Mouse (Mus musculus): ENCODE data around the gene Hoxc11. TPM values are rescaled to one million over a fixed set of nuclear protein-coding genes. Genes with fewer than 3 reads are reported as not detected.

The Hoxc11 gene
- not detected for total RNA-seq (2022)

DNA sequence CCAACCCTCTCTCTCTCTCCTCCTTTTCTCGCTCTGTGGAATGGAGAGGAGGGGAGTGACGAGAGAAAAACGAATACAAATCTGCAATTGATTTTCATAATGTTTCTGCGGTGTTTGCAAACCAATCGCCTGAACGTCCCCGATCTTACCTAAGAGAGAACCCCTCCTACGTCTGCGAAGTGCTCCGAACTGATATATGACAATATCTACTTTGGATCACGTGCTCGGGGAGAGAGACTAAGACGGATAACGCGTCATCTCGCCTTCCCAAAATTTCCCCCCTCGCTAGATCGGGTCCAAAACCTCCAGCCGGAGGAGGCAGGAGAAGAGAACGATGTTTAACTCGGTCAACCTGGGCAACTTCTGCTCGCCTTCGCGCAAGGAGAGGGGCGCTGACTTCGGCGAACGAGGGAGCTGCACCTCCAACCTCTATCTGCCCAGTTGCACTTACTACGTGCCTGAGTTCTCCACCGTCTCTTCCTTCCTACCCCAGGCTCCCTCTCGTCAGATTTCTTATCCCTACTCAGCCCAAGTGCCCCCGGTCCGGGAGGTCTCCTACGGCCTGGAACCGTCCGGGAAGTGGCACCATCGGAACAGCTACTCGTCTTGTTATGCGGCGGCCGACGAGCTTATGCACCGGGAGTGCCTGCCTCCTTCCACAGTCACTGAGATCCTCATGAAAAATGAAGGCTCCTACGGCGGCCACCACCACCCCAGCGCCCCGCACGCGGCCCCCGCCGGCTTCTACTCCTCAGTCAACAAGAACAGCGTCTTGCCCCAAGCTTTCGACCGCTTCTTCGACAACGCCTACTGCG is at the start of gene Hoxc11:
Gene Hoxc11 (plus strand): TSS at position 236 of the 815 bp plus-strand sequence.
- no peak for DNase-seq (ENCODE audit: low spot score in 2 of 2)

DNA sequence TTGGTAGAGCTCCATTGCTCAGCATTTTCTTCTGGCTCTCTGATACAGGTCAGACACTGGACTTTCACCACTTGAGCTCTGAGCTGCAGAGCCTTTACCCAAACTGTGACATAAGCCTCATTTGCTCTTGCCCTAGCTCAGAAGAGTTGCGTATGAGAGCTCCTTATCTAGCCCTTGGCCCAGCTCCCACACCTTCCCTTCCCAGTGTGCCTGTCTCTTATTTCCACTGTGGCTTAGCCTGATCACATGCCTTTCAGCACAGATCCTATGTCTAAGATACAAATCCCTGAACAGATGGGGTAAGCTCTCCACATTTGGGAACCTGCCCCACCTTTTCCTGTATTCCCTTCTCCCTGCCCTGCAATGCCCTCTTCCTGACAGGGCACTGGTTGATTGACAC is 49.3 kb upstream of the Hoxc11 start:
- DNase-seq (ENCODE audit: low spot score in 2 of 2): no peak

DNA sequence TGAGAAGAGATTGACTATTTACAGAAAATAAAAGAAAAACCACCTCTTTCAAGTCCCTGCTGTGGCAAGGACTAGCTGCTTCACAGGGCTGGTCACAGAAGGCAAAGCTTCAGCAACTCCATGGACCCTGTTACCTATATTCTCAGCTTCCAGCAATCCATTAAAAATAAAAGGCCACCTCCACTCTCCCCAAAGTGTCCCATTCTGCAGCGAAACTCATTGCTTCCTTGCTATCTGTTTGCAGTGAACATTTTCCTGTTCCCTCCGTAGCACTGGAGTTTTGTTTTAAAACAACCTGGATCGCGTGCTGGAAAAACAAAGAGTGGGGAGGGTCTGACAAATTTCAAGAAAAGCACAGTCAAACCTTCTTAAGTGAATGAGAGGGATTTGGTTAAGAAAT is 44.7 kb upstream of the Hoxc11 start:
- no peak for DNase-seq (ENCODE audit: low spot score in 2 of 2)

DNA sequence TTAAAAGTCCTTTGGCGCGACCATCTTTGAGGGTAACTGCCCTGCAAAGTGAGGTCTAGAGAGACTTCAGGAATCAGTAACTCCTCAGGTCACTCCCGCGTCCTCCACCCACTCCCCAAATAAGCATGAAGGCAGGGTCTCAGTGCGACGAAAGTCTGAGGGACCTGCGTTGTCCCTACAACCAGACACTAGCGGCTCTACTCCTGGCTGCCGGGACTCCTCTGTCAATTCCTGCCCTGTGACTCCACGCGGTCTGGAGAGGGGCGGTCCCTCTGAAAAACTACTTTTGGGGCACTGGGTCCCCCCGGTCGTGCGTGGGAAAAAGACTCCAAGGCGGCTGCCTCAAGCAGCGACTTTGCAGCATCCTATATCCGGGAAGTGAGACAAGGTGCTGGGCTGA is 44.2 kb upstream of the Hoxc11 start:
- no peak for DNase-seq (ENCODE audit: low spot score in 2 of 2)

DNA sequence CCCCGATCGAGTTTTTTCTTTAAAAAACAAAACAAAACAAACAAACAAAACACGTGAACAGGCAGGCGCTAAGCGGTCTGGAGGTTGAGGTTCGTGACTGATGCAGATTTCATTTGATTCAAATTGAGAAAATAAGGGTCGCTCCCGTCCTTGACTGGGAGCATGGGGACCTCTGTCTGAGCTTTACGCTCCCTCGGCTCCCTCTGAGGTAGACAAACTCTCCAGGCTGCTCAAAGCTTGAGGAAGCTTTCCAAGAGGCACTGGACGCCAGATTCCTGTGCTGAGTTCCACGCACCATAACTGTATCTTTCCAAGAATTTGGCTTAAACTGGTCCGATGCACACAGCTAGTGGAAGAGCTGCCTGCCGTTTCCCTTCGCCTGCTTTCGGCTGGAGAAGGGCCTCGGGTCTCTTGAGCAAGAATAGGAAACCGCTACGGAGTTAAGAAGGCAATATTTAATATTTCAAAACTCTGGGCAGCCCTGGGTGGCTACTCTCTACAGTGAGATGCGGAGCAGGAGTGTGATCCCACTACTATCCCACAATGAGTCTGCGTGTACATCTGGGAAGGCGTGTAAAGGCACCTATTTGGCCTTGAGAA is 43.6 kb upstream of the Hoxc11 start:
- DNase-seq (ENCODE audit: low spot score in 2 of 2): no peak

DNA sequence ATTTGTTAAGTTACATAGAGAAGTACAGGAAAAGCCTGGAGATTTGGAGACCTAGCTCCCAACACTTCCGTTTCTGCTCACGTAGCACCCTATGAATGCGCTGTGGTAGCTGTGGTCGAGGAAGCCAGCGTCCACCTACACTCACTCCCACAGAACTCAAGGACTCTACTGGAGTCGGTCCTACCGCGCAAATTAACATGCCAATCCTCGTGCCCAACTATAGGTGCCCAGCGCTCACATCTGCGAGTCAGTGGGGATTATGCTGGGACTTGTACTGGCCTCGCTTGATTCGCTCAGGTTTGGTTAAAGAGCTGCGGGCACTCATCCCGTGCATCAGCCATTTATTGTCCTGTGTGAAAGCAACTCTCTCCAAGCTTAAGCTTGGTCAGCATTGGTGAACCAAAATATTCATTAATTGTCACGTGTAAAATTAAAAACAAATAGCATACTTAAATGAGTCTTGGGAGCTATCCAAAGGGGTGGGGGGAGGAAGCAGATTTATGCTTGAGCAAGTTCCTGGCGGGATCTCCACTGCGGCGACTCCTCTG is 41.1 kb upstream of the Hoxc11 start:
- no peak for DNase-seq (ENCODE audit: low spot score in 2 of 2)

DNA sequence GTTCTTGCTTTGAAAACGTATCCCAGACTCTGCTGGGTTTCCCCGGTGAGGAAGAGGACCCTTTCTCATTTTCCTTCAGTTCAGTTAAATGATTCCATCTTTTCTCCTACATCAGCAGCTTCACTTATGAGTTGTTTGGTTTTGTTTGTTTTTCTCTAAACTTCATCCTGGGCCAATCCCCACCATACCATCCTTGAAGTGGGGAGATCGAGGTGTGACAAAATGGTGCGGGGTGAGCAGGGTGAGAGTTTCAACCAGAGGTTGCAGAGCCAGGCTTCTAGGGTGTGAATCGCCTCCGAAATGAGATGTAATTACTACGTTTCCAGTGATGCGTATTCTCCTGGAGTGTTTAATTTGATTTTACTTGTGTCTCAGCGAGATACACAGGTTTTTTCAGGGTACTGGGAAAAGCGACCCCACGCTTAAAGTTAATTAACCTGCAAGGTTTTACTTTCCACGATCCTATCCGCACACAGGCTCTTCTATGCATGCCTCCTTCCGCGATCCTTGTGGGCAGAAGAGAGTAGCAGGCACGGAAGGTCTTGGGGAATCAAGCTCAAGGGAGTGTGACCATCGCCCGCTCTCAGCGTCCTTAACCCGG is 36.2 kb upstream of the Hoxc11 start:
- DNase-seq (ENCODE audit: low spot score in 2 of 2): no peak

DNA sequence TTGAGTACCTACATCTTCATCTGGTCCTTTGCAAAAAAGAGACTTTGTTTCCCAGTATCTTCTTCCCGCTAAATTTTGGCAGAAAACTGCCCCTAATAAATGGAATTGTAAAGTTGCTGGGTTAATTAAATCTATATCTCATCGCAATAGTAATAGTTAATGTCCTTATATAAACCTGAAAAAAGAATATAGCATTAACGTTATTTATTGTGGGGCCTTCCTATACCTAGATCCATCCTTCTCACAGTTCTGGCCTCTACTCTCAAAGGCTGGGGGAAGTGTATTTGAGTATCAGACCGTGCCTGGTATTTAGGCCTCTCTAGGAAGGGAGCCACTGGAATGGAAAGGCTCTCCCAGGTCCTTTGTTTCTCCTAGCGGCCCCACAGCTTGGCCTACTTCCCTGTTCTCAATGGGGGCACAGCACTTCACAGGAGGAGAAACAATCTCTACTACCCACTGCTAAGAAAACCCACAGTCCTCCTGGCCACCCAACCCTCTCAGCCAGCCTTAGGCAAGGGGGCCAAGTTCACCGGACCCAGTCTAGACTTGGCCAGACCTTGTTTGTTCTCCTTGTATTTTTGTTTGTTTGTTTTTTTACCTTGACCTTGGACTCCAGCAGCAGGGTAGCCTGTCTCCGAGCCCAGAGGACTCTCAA is 35.5 kb upstream of the Hoxc11 start:
- no peak for DNase-seq (ENCODE audit: low spot score in 2 of 2)

DNA sequence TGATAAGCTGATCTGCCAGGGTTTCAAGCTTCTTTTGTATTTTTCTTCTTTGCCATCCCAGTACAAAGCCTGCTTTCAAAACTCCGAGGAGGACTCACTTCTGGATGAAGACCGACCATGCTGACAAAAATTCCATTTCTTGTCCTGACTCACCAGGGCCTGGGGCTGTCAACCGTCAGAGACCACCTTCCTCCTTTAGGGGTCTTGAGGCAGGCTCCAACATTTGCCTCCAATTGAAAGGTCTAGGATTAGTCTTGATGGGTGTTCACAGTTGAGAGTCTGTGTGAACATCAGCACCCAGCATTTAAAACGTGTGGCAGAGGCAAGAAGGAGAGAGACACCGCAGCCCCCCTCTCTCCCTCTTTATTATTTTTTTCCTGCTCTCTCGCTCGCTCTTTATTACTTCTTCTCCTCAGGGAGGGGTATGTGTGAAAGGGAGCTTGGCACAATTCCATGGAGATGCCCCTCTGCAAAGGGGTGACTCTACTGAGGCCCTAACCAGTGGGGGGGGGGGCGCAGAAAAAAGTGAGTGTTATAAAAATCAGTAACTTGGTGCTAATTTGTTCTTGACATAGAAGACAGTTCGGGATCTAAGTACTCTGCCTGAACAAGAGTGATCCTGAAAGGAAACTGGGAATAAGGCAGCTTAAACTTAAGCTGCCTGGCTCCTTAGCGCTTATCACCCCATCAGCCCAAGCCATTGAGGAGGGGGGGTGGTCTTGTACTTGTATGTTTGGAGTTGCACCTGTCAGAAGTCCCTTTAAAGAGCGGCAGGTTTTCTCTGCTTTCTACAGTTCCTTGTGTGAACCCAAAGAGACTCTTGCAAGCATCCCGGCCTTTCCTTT is 34.7 kb upstream of the Hoxc11 start:
- no peak for DNase-seq (ENCODE audit: low spot score in 2 of 2)

DNA sequence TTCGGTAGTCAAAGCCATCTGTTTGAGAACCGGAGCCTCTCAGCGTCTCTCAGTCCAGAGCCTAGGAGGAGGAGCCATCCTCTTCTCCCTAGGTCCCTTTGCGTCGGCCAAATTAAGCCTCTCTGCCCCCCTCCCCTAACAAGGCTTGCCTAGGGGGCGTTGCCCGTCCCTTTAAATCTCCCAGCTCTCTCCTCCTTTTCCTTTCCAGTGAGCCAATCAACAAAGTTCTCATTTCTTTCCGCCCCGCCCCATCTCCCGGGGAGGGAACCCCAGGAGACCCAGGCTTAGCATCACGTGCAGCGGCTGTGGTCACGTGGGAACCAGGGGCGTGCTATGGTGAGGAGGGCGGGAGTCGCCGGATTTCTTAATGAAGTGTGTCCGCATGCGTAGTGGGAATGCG is 33.6 kb upstream of the Hoxc11 start:
- DNase-seq (ENCODE audit: low spot score in 2 of 2): no peak

DNA sequence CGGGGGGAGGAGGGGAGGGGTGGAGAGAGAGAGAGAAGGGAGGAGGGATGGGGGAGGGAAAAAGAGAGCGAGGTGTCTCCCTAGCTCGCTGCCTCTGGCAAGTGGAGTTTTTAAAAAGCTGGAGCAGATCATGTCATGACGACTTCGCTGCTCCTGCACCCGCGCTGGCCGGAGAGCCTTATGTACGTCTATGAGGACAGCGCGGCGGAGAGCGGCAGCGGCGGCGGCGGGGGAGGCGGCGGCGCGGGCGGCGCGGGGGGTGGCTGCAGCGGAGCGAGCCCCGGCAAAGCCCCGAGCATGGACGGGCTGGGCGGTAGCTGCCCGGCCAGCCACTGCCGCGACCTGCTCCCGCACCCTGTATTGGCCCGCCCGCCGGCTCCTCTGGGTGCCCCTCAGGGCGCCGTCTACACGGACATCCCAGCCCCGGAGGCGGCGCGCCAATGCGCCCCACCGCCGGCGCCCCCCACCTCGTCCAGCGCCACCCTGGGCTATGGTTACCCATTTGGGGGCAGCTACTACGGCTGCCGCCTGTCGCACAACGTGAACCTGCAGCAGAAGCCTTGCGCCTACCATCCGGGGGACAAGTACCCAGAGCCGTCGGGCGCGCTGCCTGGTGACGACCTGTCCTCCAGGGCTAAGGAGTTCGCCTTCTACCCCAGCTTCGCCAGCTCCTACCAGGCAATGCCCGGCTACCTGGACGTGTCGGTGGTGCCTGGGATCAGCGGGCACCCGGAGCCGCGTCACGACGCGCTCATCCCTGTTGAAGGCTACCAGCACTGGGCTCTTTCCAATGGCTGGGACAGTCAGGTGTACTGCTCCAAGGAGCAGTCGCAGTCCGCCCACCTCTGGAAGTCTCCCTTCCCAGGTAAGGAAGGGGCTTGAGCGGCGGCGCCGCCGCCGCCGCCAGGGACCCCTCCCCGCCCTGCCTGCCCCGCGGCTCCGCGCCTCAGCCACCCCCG is 32.9 kb upstream of the Hoxc11 start, which contains the start of gene Hoxc13:
Gene Hoxc13 (plus strand): TSS at position 51 of the 959 bp plus-strand sequence.
- DNase-seq (ENCODE audit: low spot score in 2 of 2): no peak

DNA sequence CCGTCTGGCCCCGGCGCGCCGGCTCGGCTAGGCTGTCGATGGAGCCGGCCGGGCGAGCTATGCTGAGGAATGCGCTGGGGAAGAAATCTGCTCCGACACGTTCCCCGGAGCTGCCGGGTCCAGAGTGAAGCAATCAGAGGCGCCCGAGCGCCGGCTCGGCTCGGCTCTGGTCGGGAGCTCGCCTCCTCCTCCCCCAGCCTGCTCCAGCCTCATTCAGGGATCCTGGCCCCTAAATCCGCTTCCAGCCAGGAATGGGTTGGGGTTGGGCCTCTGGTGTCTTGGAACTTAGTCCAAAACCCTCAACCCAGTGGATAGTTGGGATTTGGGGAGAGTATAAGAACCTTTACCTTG is 32.2 kb upstream of the Hoxc11 start:
- no peak for DNase-seq (ENCODE audit: low spot score in 2 of 2)

DNA sequence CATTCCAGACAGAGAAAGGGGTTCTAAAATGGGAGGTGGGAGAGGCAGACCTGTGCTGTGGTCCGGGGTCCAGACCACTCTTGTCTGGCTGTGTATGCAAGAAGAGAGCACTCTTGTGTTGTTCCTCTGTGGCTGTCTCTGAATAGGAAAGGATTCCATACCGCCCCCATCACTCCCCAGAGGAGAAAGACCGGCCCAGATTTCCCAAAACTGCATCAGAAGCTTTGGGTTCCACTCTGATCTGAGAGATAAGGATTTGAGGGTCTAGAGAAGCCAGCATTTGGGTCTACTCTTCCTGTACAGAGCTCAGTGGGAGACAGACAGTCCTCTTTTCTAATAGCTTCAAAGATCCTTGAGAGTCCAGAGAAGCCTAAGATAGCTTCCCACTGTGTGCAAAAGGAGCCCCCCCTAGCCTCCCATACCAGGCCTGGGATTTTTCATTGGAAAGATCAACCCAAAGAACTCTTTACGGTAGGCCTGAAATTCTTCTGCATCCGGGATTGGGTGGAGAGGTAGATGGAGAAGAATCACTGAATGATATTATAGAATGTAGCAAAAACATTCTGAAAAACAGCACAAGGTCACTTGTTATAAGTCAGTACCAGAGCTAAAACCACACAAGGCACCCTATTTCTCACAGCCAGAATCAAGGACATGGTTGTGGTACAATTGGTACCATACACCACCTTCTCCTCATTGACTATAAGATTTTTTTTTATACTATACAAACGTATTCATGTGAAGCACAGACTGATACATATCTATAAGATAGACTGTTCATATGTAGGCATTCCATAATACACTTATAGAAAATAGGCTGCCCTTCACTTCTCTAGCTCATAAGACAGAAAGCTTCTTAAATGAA is 31.4 kb upstream of the Hoxc11 start:
- DNase-seq (ENCODE audit: low spot score in 2 of 2): no peak

DNA sequence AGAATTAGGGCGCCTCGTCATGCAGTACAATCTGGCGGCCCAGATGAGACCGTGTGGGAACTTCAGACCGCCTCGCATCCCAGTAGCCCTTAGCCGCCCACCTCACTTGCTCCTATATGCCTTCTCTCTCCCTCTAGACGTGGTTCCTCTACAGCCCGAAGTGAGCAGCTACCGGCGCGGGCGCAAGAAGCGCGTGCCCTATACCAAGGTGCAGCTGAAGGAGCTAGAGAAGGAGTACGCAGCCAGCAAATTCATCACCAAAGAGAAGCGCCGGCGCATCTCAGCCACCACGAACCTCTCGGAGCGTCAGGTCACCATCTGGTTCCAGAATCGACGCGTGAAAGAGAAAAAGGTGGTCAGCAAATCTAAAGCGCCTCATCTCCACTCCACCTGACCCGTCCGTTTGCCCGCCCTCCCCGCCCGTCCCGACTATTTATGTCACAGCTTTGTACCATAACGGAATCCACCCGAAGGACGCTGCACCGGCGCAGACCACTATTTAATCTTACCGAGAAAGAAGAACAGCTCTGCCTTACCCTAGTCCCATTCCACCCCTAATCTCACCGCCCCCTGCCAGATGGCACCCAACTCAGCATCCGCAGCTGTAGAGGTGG is 27.1 kb upstream of the Hoxc11 start:
- no peak for DNase-seq (ENCODE audit: low spot score in 2 of 2)

DNA sequence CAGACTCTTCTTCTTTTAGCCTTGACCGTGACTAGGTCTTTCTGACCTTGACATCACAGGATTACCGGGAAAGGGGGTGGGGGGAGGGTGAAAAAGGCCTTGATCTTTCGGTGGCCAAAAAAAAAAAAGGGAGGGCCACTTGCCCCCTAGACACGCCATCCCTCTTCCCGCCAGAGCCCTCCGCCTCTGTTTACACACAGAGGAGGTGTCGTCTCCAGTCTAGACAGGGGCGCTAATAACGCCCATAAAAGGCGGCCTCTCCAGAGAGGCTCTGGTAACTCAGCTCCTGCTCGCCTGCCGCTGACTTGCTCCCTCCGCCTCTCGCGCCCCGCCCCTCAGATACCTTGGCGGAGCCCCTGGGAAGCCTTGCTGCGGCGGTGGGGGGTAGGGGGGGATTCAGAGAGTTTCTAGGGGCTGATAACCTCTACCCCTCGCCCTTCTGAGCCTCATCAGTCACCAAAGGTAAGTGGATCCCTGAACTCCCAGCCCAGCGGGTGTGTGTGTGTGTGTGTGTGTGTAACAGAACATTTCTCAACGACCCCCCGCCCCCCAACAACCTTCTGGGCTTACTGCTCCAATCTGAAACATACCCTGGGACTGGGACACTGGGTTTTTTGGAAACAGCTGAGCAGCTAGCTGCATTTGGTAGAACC is 22.4 kb upstream of the Hoxc11 start:
- no peak for DNase-seq (ENCODE audit: low spot score in 2 of 2)

DNA sequence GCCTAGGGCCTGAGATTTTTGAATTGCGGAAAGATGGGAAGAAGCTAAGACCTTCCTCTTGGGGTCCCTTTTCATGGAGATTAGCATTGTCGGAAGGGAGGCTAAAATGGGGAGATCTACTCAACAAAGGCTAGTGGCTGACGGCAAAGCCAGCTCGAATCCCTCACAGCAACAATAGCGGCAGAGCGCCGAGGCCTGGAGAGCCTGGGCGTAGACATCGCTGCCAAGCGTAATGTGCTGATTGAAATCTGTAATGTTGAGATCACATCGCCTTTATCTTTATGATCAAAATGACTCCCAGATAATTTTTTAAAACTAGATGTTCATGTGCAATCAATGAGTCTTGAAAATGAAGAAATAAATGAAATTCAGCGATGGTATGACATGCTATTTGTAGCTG is 19.8 kb upstream of the Hoxc11 start:
- DNase-seq (ENCODE audit: low spot score in 2 of 2): no peak

DNA sequence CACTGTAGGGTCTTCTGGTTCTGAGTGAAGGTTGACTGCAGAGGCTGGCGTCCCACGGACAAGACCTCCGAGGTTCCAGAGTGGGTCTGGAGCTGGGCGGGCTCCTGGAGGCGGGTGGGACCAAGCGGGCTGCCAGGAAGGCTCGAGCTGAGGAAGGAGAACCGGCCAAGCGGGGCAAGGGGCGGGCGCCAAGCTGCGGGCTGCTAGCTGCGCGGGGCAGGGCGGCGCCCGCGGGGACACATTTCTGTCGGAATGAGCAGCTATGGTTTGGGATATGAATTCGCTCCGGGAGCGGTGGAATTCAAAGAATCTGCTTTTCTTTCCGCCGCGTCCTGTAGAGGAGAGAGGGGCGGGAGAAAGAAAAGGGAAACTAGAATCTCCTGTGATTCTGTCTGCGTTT is 19.3 kb upstream of the Hoxc11 start:
- DNase-seq (ENCODE audit: low spot score in 2 of 2): no peak
